Mouse (Mus musculus) heart, adult 18-20 months (tissue): ENCODE measurements around the gene Duoxa1. TPM values are rescaled to one million over a fixed set of nuclear protein-coding genes. Genes with fewer than 3 reads are reported as not detected.

Experiments used
- DNase-seq, 2 experiments: peaks; one replicate each; pipeline ENCODE4 v3.0.0; 2021 to 2022; ENCODE audit warnings: mixed read lengths in 1 of 2
- total RNA-seq, 2 experiments: library from RNA; stranded (reverse); gene quantifications; 2 replicates each; pipeline ENCODE4 v1.2.3; 2021

The Duoxa1 gene
- total RNA-seq, 2 experiments from 2014 or later, result 0.25 TPM; not detected in 1

DNA sequence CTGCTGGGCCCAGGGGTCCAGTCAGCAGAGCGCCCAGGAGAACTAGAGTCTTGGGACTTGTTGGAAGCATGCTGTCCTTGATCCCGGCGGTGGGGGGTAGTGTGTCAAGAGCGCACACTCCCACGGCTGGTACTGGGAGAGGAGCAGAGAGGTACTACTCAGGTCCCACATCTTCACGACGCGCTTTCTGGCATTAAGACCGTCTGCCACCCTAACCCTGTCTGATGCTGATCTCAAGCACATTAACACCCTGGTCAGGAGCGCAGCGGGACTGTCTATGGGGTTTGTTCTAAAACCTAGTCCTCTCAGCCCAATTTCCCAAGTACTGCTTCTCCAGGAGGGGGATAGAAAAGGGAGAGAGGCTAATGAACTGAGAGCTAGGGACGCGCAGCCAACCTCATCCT, 15.4 kb downstream of the Duoxa1 start, which contains the start of gene Duox2:
TSS of gene Duox2 (minus strand) at position 354 of the 404 bp plus-strand sequence.
- DNase-seq, result no peak

GRCm38 (mm10) chr2:122297271-122298095, 16.0 kb downstream of the Duoxa1 start:
- peak in 1 of 2 experiments; percentile 12 for DNase-seq

- DNase-seq, result no peak
Observed at GRCm38 (mm10) chr2:122294916-122295315, 18.6 kb downstream of the Duoxa1 start.

GRCm38 (mm10) chr2:122286137-122286536, 27.4 kb downstream of the Duoxa1 start:
- DNase-seq, result peak; percentile 24 to 67

- no peak for DNase-seq
Observed at GRCm38 (mm10) chr2:122284091-122284490, 29.4 kb downstream of the Duoxa1 start.

- DNase-seq, result no peak
Observed at GRCm38 (mm10) chr2:122278769-122279168, 34.8 kb downstream of the Duoxa1 start.

DNA sequence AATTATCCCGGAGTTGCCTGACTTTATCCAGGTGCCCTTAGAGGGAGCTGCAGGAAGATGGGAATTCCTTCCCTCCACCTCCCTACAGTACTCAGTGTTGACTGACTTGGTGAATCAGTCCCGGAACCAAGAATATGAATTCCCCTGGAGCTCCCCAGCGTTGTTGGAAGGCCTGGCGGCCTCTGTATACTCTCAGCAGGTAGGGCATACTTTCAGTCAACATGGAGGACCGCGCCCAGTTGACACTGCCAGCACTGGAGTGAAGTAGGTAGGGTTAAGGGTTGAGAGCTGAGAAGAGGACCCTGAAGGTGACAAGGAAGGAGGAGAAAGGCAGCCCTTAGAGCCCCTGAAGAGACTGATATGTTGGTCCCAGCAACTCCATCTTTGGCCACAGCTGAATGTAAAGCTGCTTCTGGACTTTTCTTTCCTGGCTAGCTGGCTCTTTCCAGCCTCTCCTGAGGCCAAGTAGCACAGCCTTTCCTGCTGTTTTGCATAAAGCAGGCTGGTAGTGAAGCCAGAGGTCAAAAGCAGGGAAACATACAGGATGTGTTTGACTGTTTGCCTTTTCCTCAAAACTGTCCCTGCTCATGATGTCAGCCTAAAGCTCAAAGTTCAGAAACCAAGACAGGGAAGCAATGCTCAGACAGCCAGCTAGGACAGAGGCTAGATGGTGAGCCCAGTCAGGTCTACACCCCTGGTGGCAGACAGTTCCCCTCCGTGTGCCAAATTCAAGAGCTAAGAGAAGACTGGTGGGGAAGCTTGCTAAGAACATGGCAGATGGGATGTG, 46.9 kb downstream of the Duoxa1 start:
- no peak for DNase-seq

DNA sequence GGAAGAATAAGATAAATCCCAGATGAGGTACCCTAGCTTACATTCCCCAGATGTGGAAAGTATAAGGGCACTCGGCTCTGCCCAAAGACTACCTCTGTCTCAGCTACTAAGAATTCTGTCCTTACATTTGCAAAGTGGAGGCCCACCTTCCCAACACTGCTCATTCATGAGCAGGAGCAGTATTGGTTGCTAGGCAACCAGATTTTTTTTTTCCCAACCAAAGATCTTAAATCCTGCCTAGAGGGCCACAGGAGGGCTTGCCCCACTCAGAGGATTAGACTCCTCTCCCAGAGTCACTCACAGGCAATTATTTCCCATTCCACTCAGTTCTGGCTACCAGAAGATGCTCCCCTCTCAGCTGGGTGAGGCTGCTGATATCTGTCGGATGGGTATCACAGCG, 48.8 kb downstream of the Duoxa1 start:
- DNase-seq, result no peak

DNA sequence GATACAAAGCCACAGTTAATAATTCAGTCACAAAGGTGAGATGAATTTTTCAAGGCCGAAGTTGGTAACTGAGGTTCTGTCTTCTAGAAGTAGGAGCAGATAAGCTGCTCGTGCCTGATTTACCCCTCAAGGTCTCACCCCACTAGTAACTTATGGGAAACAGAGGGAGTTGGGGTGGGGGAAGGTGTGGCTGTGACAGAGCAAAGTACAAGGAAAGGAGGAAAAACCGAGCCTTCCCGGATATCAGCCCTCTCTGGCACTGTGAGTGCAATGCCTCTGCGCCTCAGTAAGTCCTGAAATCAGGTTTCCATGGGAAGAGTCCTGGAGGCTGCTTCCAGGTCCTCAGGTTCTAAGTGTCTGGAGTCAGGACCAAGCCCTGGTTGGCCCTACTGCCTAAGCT, 52.8 kb downstream of the Duoxa1 start:
- no peak for DNase-seq

- no peak for DNase-seq
Observed at GRCm38 (mm10) chr2:122255997-122256396, 57.5 kb downstream of the Duoxa1 start.

Other genes starting within 250 kb of the Duoxa1 start
- gene Spg11, start 195.3 kb downstream of the Duoxa1 start, total RNA-seq, result 10 to 100 TPM; 10.7 to 13.1 TPM
- 100 to 1,000 TPM; 297 to 515 TPM for gene B2m, start 166.0 kb downstream of the Duoxa1 start, total RNA-seq
- not detected for gene Trim69, start 153.0 kb downstream of the Duoxa1 start, total RNA-seq
- not detected for gene Patl2, start 127.5 kb downstream of the Duoxa1 start, total RNA-seq
- not detected for gene Terb2, start 127.5 kb downstream of the Duoxa1 start, total RNA-seq
- gene Sord, start 79.0 kb downstream of the Duoxa1 start, total RNA-seq, result 100 to 1,000 TPM; 206 to 214 TPM
- gene Duox2, start 15.3 kb downstream of the Duoxa1 start, total RNA-seq, result under 1 TPM; 0.27 to 0.44 TPM
- gene Duoxa2, start 14.8 kb downstream of the Duoxa1 start, total RNA-seq, result under 1 TPM in 1 of 2 experiments, not detected in 1; 0.18 TPM
- under 1 TPM; 0.17 to 0.28 TPM for gene Duox1, start 1.9 kb upstream of the Duoxa1 start, total RNA-seq
- gene Shf, start 55.4 kb upstream of the Duoxa1 start, total RNA-seq, result 1 to 10 TPM; 5.1 to 5.3 TPM
- gene Slc28a2, start 112.7 kb upstream of the Duoxa1 start, total RNA-seq, result 10 to 100 TPM; 19.7 to 26.3 TPM
- under 1 TPM; 0.72 TPM for gene Gm14085, start 171.2 kb upstream of the Duoxa1 start, total RNA-seq